Mouse (Mus musculus) olfactory bulb, adult 2 months (tissue): ENCODE data around the gene Orc6.

Experiments
- CTCF ChIP-seq: fragments of 200-500 bp; IDR thresholded peaks from 2 replicates; pipeline ENCODE4 v1.5.1; 2012; ENCODE audit warnings: low read depth, mild to moderate bottlenecking, low read length, moderate library complexity; ENCODE audit not compliant: insufficient read depth
- POLR2A ChIP-seq: fragments of 200-500 bp; IDR thresholded peaks from 2 replicates; pipeline ENCODE4 v1.6.1; 2012; ENCODE audit warnings: mild to moderate bottlenecking, low read depth, low read length, moderate library complexity; ENCODE audit not compliant: insufficient read depth

DNA sequence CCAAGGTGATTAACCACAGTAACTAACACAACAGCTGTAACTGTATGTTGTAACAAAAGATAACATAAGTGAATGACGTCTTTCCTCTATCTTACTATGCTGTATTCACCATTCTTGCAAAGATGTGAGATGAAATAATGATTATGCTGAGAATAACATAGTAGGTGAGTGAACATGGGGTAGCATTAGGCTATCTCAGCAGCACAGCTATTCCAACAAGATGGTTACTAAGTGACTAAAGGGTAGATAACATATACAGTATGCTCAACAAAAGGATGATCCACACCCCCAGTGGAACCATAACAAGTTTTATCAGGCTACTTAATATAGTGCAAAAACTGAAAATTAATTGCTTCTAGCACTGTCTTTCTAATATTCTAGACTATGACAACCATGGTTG, 12.6 kb upstream of the Orc6 start:
- no peak for TF ChIP-seq CTCF
- TF ChIP-seq POLR2A = no peak
